Mouse (Mus musculus) intestine, embryonic 16.5 days (tissue): Measurements from ENCODE around the gene Irs4. TPM values are rescaled to one million over a fixed set of nuclear protein-coding genes. Genes with fewer than 3 reads are reported as not detected.

Experiments
- ATAC-seq: fragments of 200-750 bp; cut with Nextera tagmentation; 2 replicates; pipeline ENCODE4 v1.8.0; 2017; ENCODE audit warnings: moderate TSS enrichment, moderate library complexity
- H3K27ac ChIP-seq: fragments of 300-500 bp; sonication (generic); 2 replicates; pipeline ENCODE4 v1.5.1; 2014; ENCODE audit warnings: mild to moderate bottlenecking, low read length
- H3K27me3 ChIP-seq: fragments of 300-500 bp; sonication (generic); replicated peaks from 2 replicates; pipeline ENCODE4 v1.6.1; 2014; ENCODE audit warnings: low read length, control low read depth, mixed read lengths; ENCODE audit not compliant: control insufficient read depth, insufficient read depth
- H3K36me3 ChIP-seq: fragments of 300-500 bp; sonication (generic); 2 replicates; pipeline ENCODE4 v1.6.1; 2014; ENCODE audit warnings: low read length, control low read depth; ENCODE audit not compliant: control insufficient read depth, insufficient read depth
- H3K4me1 ChIP-seq: fragments of 300-500 bp; sonication (generic); 2 replicates; pipeline ENCODE4 v1.6.1; 2014; ENCODE audit warnings: low read length, control low read depth, mixed read lengths; ENCODE audit not compliant: control insufficient read depth, insufficient read depth
- H3K4me2 ChIP-seq: fragments of 300-500 bp; sonication (generic); 2 replicates; pipeline ENCODE4 v1.6.1; 2014; ENCODE audit warnings: low read depth, low read length, control low read depth
- H3K4me3 ChIP-seq: fragments of 300-500 bp; sonication (generic); 2 replicates; pipeline ENCODE4 v1.5.1; 2014; ENCODE audit warnings: mild to moderate bottlenecking, low read length
- H3K9ac ChIP-seq: fragments of 300-500 bp; sonication (generic); 2 replicates; pipeline ENCODE4 v1.6.1; 2014; ENCODE audit warnings: low read depth, low read length
- H3K9me3 ChIP-seq: fragments of 300-500 bp; sonication (generic); 2 replicates; pipeline ENCODE4 v1.6.1; 2016; ENCODE audit warnings: low read length, control low read depth; ENCODE audit not compliant: control insufficient read depth
- WGBS: fragments of 180-500 bp; shearing (Covaris S2); extraction: QIAGEN DNeasy Blood & Tissue Kit; methylation state at CpG from one replicate; pipeline ENCODE4 v1.1.7; 2014; 5-methylcytosine and 5-hydroxymethylcytosine counted together
- polyA plus RNA-seq: library from polyadenylated mRNA; unstranded; fragments of >200 nt; fragmentation: Nextera tagmentation; extraction: Ambion mirVana; gene quantifications from 2 replicates; pipeline ENCODE4 v1.2.1, GENCODE M21; 2015

The Irs4 gene
- 0.11 and 0.20 TPM in 2 replicates for polyA plus RNA-seq

GRCm38 (mm10) chrX:141724937-141725918, at the start of gene Irs4:
TSS of gene Irs4 (minus strand) at chrX:141725263.
- Histone ChIP-seq H3K4me2 (peak within 1 kb of the TSS; percentile 57), H3K27me3 (peaks cover 47% of the 10 kb centered on the region), H3K36me3 (no peaks in the 10 kb centered on the region), H3K4me1 (no peaks in the 10 kb centered on the region; the same call in 1 of the 2 replicates), H3K4me3 (peak within 1 kb of the TSS; percentile 40), H3K27ac (no peak within 1 kb of the TSS), H3K9me3 (no peaks in the 10 kb centered on the region), H3K9ac (no peak within 1 kb of the TSS)
- 22% methylated on average over 47 of the region's 51 CpGs for WGBS
- ATAC-seq: 0 out of 2 replicates have a peak, but pooled peaks have one; percentile 28

DNA sequence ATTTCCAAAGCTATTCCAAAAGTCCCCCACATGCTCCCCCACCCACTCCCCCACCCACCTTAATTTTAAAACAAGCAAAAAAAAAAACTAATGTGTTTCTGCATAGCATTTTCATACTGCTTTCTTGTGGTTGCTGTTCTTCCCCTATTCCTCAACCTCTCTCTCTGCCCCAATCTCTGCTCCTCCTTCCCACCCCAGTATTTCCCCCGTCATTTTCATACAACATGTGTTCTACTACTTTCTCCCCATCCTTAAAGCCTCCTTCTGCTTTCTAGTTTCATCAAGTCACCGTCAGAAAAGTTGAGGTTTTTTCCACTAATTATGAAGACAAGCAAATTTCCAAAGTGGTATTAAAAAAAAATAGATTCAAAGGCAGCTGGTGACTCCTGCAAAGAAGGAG, 25.3 kb upstream of the Irs4 start:
- Histone ChIP-seq H3K9ac (no peak overlapping the region), H3K27me3 (no peaks in the 10 kb centered on the region), H3K36me3 (no peaks in the 10 kb centered on the region), H3K4me1 (no peaks in the 10 kb centered on the region), H3K27ac (no peak overlapping the region), H3K4me2 (no peak overlapping the region), H3K4me3 (no peak overlapping the region), H3K9me3 (no peaks in the 10 kb centered on the region)
- WGBS: 48% methylated on average over 2 of the region's 2 CpGs
- no peak for ATAC-seq

GRCm38 (mm10) chrX:141729570-141729969, 4.5 kb upstream of the Irs4 start:
- Histone ChIP-seq H3K9me3 (no peaks in the 10 kb centered on the region), H3K4me1 (no peaks in the 10 kb centered on the region), H3K4me3 (no peak overlapping the region), H3K27ac (no peak overlapping the region), H3K36me3 (no peaks in the 10 kb centered on the region), H3K4me2 (no peak overlapping the region), H3K27me3 (peaks cover 17% of the 10 kb centered on the region), H3K9ac (no peak overlapping the region)
- WGBS: 59% methylated on average over 5 of the region's 5 CpGs
- no peak for ATAC-seq

DNA sequence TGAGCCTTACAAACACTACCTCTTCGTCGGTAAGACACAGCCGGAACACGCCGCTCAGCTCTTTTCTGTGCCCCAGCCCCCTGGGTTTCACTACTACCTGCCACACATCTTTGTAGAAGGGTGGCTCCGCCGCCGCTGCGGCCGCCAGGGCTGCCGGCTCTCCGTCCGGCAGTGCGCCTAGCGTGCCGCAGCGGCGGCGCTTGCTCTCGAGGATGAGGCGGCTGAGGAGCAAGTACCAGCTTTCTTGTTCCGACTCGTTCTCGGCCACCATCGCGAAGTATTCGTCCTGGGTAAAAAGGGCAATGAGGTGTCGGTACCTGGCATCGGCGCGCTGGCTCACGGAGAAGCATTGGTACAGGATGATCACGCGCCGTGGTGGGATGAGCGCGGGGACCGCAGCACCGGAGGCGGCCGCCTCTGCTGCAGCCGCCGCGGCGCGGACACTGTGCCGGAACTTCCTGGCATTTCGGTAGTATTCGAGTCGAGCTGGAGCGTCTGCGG, 622 bp downstream of the Irs4 start:
- H3K4me2 ChIP-seq: peak overlapping the region; percentile 57
- no peaks in the 10 kb centered on the region for H3K36me3 ChIP-seq
- peak overlapping the region; percentile 40 for H3K4me3 ChIP-seq
- H3K9me3 ChIP-seq: no peaks in the 10 kb centered on the region
- ATAC-seq: no peak
- WGBS: 22% methylated on average over 52 of the region's 52 CpGs
- H3K27me3 ChIP-seq: peaks cover 47% of the 10 kb centered on the region
- no peak overlapping the region for H3K9ac ChIP-seq
- no peak overlapping the region for H3K27ac ChIP-seq
- H3K4me1 ChIP-seq: no peaks in the 10 kb centered on the region; the same call in 1 of the 2 replicates

DNA sequence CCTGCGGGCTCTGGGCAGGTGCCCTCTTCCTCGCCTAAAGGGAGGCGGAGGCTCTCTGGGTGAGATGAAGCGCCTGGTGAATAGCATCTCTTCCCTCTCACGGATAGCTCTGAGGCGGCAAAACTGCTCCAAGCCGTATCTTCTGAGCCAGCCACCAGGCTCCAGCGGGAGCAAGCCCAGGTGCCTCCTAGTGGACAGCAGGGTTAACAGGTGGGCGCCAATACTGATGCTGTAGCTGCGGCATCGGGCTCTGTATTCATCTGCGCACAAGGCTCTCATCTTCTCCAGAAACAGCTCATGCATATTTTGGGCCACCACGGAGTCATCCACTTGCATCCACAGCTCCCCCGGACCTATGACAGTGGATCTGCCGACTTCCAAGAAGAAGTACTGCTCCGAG, 1.1 kb downstream of the Irs4 start:
- Histone ChIP-seq H3K36me3 (no peaks in the 10 kb centered on the region), H3K9me3 (no peaks in the 10 kb centered on the region), H3K27me3 (peaks cover 47% of the 10 kb centered on the region), H3K4me2 (peak overlapping the region; percentile 57), H3K4me1 (no peaks in the 10 kb centered on the region; the same call in 1 of the 2 replicates), H3K9ac (no peak overlapping the region), H3K27ac (no peak overlapping the region), H3K4me3 (peak overlapping the region; percentile 40)
- 23% methylated on average over 15 of the region's 16 CpGs for WGBS
- ATAC-seq: 0 out of 2 replicates have a peak, but pooled peaks have one; percentile 44

DNA sequence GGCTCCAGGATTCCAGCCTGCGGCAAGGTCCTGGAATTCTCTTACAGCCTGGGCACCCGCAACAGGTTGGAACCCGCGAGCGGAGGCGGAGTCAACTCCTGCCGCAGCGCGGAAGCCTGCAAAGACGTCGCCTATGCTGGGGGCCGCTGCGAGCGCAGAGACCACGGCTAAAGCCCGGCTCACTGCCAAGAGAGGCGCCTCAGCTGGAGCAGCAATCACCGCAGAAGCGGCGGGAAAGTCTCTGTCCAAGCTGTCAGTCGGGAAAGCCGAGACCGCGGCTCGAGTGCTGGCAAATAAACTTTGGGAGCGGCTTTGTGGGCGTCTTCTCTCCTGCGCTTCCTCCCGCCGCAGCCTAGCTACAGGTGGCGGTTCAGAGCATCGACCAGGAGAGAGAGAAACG, 3.3 kb downstream of the Irs4 start:
- ATAC-seq: peak; percentile 42
- H3K4me3 ChIP-seq: peak overlapping the region; percentile 46
- H3K36me3 ChIP-seq: no peaks in the 10 kb centered on the region
- no peak overlapping the region for H3K27ac ChIP-seq
- WGBS: 19% methylated on average over 33 of the region's 33 CpGs
- H3K27me3 ChIP-seq: peaks cover 47% of the 10 kb centered on the region
- no peaks in the 10 kb centered on the region for H3K9me3 ChIP-seq
- no peak overlapping the region for H3K9ac ChIP-seq
- H3K4me1 ChIP-seq: no peaks in the 10 kb centered on the region; the same call in 1 of the 2 replicates
- H3K4me2 ChIP-seq: peak overlapping the region; percentile 57

Other genes with a start within 250 kb of the Irs4 start
- gene Col4a5, start 249.9 kb downstream of the Irs4 start, polyA plus RNA-seq: 7.9 and 9.9 TPM in 2 replicates
- gene Gm15294, start 150.0 kb upstream of the Irs4 start, polyA plus RNA-seq: 0.13 TPM in 1 of 2 replicates, not detected in the other